Mouse (Mus musculus): ENCODE results near the gene Prtg. TPM values are rescaled to one million over a fixed set of nuclear protein-coding genes. Genes with fewer than 3 reads are reported as not detected.
A peak's percentile ranks its signal among the peaks of the same experiment; 100 is the strongest.

The Prtg gene
- polyA plus RNA-seq, 1 experiment from 2014 or later, result 0.09 TPM

GRCm38 (mm10) chr9:72961346-72961745 is 154.7 kb downstream of the Prtg start:
- H3K27ac ChIP-seq (ENCODE audit: low read depth), result no peak overlapping the region
- no peak overlapping the region for H3K4me3 ChIP-seq (ENCODE audit: low read depth, low read length)
- ATAC-seq, result no peak
- H3K4me1 ChIP-seq (ENCODE audit: insufficient read depth), result peaks cover 11% of the 10 kb centered on the region; the same call in 1 of the 2 replicates
- H3K9me3 ChIP-seq (ENCODE audit: low read length), result no peaks in the 10 kb centered on the region
- no peak for TF ChIP-seq EP300 (IDR thresholded peaks at IDR 0.05; ENCODE audit: low read depth)
- no peak for TF ChIP-seq CTCF (IDR thresholded peaks at IDR 0.05; ENCODE audit: low read depth)
- H3K36me3 ChIP-seq (replicated peaks; ENCODE audit: insufficient read depth, low read length), result no peaks in the 10 kb centered on the region
- WGBS (ENCODE audit: insufficient replicate concordance), result 63% methylated on average over 8 of the region's 8 CpGs
- H3K4me2 ChIP-seq (ENCODE audit: low read depth, low read length), result no peak overlapping the region
- H3K9ac ChIP-seq (replicated peaks), result no peak overlapping the region
- no peaks in the 10 kb centered on the region for H3K27me3 ChIP-seq (ENCODE audit: insufficient read depth, low read length)
- DNase-seq, result no peak

- WGBS (ENCODE audit: insufficient replicate concordance), result 56% methylated on average over 15 of the region's 15 CpGs
- Histone ChIP-seq H3K9me3 (ENCODE audit: low read length) (no peaks in the 10 kb centered on the region), H3K4me1 (ENCODE audit: insufficient read depth) (peaks cover 11% of the 10 kb centered on the region; the same call in 1 of the 2 replicates), H3K4me3 (ENCODE audit: low read depth, low read length) (no peak overlapping the region), H3K4me2 (ENCODE audit: low read depth, low read length) (peak overlapping the region; percentile 47), H3K27me3 (ENCODE audit: insufficient read depth, low read length) (no peaks in the 10 kb centered on the region), H3K27ac (ENCODE audit: low read depth) (no peak overlapping the region), H3K9ac (replicated peaks) (no peak overlapping the region), H3K36me3 (replicated peaks; ENCODE audit: insufficient read depth, low read length) (no peaks in the 10 kb centered on the region)
- TF ChIP-seq EP300 (IDR thresholded peaks at IDR 0.05; ENCODE audit: low read depth) (no peak), CTCF (IDR thresholded peaks at IDR 0.05; ENCODE audit: low read depth) (no peak)
- ATAC-seq (no peak), DNase-seq (no peak)
Measured at GRCm38 (mm10) chr9:72961959-72962358, 155.3 kb downstream of the Prtg start.

Other genes starting within 250 kb of the Prtg start
- gene Nedd4, start 144.5 kb upstream of the Prtg start, polyA plus RNA-seq (2015; fragmentation: Nextera tagmentation; extraction: Ambion mirVana), result 56.7 and 70.3 TPM in 2 replicates
- 0.06 and 0.08 TPM in 2 replicates for gene Pygo1, start 118.8 kb downstream of the Prtg start, polyA plus RNA-seq (2015; fragmentation: Nextera tagmentation; extraction: Ambion mirVana)
- 0.19 and 0.26 TPM in 2 replicates for gene Dyx1c1, start 151.9 kb downstream of the Prtg start, polyA plus RNA-seq (2015; fragmentation: Nextera tagmentation; extraction: Ambion mirVana)
- gene Gm44503, start 152.0 kb downstream of the Prtg start, polyA plus RNA-seq (2015; fragmentation: Nextera tagmentation; extraction: Ambion mirVana), result not detected in 2 replicates
- gene Ccpg1os, start 178.5 kb downstream of the Prtg start, polyA plus RNA-seq (2015; fragmentation: Nextera tagmentation; extraction: Ambion mirVana), result 4.8 and 5.4 TPM in 2 replicates
- gene Ccpg1, start 178.6 kb downstream of the Prtg start, polyA plus RNA-seq (2015; fragmentation: Nextera tagmentation; extraction: Ambion mirVana), result 14.6 and 15.2 TPM in 2 replicates
- gene Pigb, start 233.5 kb downstream of the Prtg start, polyA plus RNA-seq (2015; fragmentation: Nextera tagmentation; extraction: Ambion mirVana), result 2.9 and 3.1 TPM in 2 replicates
- 5.7 and 7.0 TPM in 2 replicates for gene Rab27a, start 238.0 kb downstream of the Prtg start, polyA plus RNA-seq (2015; fragmentation: Nextera tagmentation; extraction: Ambion mirVana)